Mouse (Mus musculus) liver, embryonic 15.5 days (tissue): ENCODE measurements around the gene Ptk7. TPM values are rescaled to one million over a fixed set of nuclear protein-coding genes. Genes with fewer than 3 reads are reported as not detected.
A peak's percentile ranks its signal among the peaks of the same experiment; 100 is the strongest.
"Not testable (repeated sequence)": the region's sequence is repeated elsewhere in the genome, so short reads cannot be mapped to it uniquely, and the experiment has no call there.

Source experiments
- ATAC-seq: fragments of 200-750 bp; cut with Nextera tagmentation; 2 replicates; pipeline ENCODE4 v1.8.0; 2017; ENCODE audit warnings: moderate number of reproducible peaks, mild to moderate bottlenecking, moderate library complexity; ENCODE audit not compliant: insufficient read depth
- H3K27ac ChIP-seq: fragments of 300-500 bp; sonication (generic); replicated peaks from 2 replicates; pipeline ENCODE4 v1.5.1; 2015; ENCODE audit warnings: mild to moderate bottlenecking, inconsistent platforms
- H3K27me3 ChIP-seq: fragments of 300-500 bp; sonication (generic); 2 replicates; pipeline ENCODE4 v1.6.1; 2015; ENCODE audit warnings: mild to moderate bottlenecking, inconsistent platforms
- H3K36me3 ChIP-seq: fragments of 300-500 bp; sonication (generic); replicated peaks from 2 replicates; pipeline ENCODE4 v1.6.1; 2015; ENCODE audit warnings: moderate library complexity, mild to moderate bottlenecking, inconsistent platforms
- H3K4me1 ChIP-seq: fragments of 300-500 bp; sonication (generic); replicated peaks from 2 replicates; pipeline ENCODE4 v1.6.1; 2015; ENCODE audit warnings: inconsistent platforms
- H3K4me2 ChIP-seq: fragments of 300-500 bp; sonication (generic); 2 replicates; pipeline ENCODE4 v1.6.1; 2015; ENCODE audit warnings: moderate library complexity, mild to moderate bottlenecking, inconsistent platforms
- H3K4me3 ChIP-seq: fragments of 300-500 bp; sonication (generic); replicated peaks from 2 replicates; pipeline ENCODE4 v1.5.1; 2015; ENCODE audit warnings: mild to moderate bottlenecking, inconsistent platforms
- H3K9ac ChIP-seq: fragments of 300-500 bp; sonication (generic); 2 replicates; pipeline ENCODE4 v1.6.1; 2015; ENCODE audit warnings: moderate library complexity, mild to moderate bottlenecking, inconsistent platforms
- H3K9me3 ChIP-seq: fragments of 300-500 bp; sonication (generic); replicated peaks from 2 replicates; pipeline ENCODE4 v1.6.1; 2016; ENCODE audit warnings: inconsistent platforms
- WGBS: fragments of 180-500 bp; shearing (Covaris S2); methylation state at CpG from one replicate; pipeline ENCODE4 v1.1.7; 2015; ENCODE audit warnings: mixed read lengths; ENCODE audit not compliant: insufficient replicate concordance; 5-methylcytosine and 5-hydroxymethylcytosine counted together
- polyA plus RNA-seq: library from polyadenylated mRNA; unstranded; fragments of >200 nt; fragmentation: Nextera tagmentation; extraction: Ambion mirVana; gene quantifications from 2 replicates; pipeline ENCODE4 v1.2.1, GENCODE M21; 2015

The Ptk7 gene
- polyA plus RNA-seq, 1 experiment from 2014 or later: 7.8 TPM

DNA sequence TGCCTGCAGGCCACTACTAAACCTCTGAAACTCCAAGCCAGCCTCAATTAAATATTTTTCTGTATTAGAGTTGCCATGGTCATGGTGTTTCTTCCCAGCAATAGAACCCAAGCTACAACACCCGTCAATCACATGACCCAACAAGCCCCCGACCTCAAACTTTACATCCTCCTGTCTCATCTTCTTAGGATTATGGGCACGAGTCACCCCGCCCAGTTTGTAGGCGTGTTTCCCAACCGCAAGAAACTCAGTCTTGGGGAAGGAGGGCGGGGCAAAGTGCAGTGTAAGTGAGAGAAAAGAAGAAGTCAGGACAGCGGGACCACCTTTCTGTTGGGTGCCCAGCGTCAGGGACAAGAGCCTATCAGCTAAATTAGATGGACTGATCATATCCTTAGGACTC, 41.1 kb downstream of the Ptk7 start:
- Histone ChIP-seq H3K36me3 (no peaks in the 10 kb centered on the region), H3K4me3 (no peak overlapping the region), H3K27ac (no peak overlapping the region), H3K27me3 (no peaks in the 10 kb centered on the region), H3K4me2 (no peak overlapping the region), H3K9me3 (no peaks in the 10 kb centered on the region), H3K9ac (no peak overlapping the region), H3K4me1 (peaks cover 24% of the 10 kb centered on the region)
- WGBS: 19% methylated on average over 9 of the region's 9 CpGs
- ATAC-seq: no peak

DNA sequence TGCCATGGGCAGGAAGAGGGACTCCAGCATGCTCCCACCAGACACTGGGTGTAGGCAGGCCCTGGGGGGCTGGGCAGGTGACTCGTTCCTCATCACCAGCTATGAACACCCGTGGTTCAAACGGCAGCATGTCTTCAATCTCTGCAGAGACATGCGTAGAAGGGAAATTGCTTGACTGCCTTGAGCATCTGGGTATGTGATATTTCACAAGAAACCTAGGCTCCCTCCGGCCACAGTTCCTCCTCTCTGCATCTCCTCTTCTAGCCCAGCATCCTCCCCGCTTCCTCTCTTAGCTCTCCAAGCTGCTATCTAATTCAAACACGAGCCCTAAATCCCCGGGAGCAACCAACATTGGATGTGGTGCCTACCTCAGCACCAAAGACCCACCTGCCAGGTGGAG, 43.0 kb downstream of the Ptk7 start:
- Histone ChIP-seq H3K36me3 (no peaks in the 10 kb centered on the region), H3K9me3 (no peaks in the 10 kb centered on the region), H3K4me3 (no peak overlapping the region), H3K27me3 (no peaks in the 10 kb centered on the region), H3K27ac (no peak overlapping the region), H3K4me2 (no peak overlapping the region), H3K4me1 (peaks cover 21% of the 10 kb centered on the region), H3K9ac (no peak overlapping the region)
- no peak for ATAC-seq
- 65% methylated on average over 8 of the region's 8 CpGs for WGBS

DNA sequence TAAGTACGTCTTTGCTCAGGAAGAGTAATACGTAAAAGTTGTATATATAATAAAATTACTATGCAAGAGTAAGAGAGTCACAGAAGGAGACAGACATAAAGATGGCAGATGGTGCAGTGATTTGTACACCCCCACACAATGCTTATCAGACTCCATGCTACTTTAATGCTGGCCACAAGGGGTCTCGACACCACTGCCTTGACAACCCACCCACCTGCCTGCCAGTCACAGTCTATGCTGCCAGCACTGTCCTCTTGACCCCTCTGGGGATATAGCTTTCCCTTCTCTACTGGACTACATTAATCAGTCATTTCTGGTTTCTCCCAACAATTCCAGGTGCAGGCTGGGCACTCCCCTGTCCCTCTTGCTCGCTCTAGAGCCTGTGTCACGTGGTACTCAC, 50.7 kb downstream of the Ptk7 start:
- Histone ChIP-seq H3K27ac (no peak overlapping the region), H3K4me3 (no peak overlapping the region), H3K27me3 (no peaks in the 10 kb centered on the region), H3K4me1 (no peaks in the 10 kb centered on the region), H3K36me3 (peaks cover 19% of the 10 kb centered on the region), H3K4me2 (no peak overlapping the region), H3K9ac (no peak overlapping the region), H3K9me3 (no peaks in the 10 kb centered on the region)
- WGBS: 63% methylated on average over 5 of the region's 5 CpGs
- ATAC-seq: no peak

DNA sequence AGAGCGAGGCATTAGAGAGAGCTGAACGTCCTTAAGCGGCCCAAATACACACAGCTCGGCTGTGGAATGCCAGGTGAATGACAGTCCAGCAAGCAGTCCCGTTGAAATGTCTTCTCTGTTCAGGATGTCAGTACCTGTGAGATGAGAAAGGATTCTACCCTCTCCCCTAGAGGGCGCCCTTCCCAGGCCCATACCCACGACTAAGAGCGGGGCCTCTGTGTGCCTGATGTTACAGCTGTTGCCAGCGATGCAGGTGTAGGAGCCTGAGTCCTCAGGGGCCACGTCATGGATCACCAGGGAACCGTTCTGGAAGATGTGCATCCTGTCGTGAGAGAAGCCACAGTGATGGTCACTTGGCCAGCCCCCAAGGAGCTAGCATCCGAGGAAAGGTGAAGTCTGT, 53.2 kb downstream of the Ptk7 start:
- Histone ChIP-seq H3K4me2 (no peak overlapping the region), H3K27ac (no peak overlapping the region), H3K36me3 (peaks cover 23% of the 10 kb centered on the region), H3K9ac (no peak overlapping the region), H3K9me3 (no peaks in the 10 kb centered on the region), H3K4me3 (no peak overlapping the region), H3K4me1 (no peaks in the 10 kb centered on the region), H3K27me3 (no peaks in the 10 kb centered on the region)
- WGBS: 64% methylated on average over 13 of the region's 13 CpGs
- ATAC-seq: no peak

DNA sequence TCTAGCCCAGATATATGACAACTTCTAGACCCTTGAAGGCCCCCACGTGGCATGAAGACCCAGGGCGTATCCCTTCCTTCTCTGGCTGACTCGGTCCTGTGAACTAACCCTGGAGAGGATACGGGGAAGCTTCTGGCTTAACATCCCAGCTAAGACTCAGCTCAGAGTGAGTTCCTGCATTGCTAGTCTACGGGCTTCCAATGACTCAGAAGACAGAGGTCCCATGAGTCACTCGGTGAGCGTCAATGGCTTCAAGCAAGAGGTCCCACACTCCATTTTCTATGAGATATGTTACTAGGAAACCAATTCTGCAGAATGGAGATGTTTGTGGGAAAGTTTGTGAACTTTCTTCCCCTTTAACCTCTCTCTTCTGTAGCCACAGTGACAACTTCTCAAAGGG, 54.8 kb downstream of the Ptk7 start:
- no peak overlapping the region for H3K4me2 ChIP-seq
- no peaks in the 10 kb centered on the region for H3K9me3 ChIP-seq
- no peak for ATAC-seq
- no peak overlapping the region for H3K27ac ChIP-seq
- H3K27me3 ChIP-seq: no peaks in the 10 kb centered on the region
- WGBS: 79% methylated on average over 7 of the region's 7 CpGs
- no peak overlapping the region for H3K9ac ChIP-seq
- no peak overlapping the region for H3K4me3 ChIP-seq
- no peaks in the 10 kb centered on the region for H3K4me1 ChIP-seq
- H3K36me3 ChIP-seq: peaks cover 13% of the 10 kb centered on the region; the same call in 1 of the 2 replicates

DNA sequence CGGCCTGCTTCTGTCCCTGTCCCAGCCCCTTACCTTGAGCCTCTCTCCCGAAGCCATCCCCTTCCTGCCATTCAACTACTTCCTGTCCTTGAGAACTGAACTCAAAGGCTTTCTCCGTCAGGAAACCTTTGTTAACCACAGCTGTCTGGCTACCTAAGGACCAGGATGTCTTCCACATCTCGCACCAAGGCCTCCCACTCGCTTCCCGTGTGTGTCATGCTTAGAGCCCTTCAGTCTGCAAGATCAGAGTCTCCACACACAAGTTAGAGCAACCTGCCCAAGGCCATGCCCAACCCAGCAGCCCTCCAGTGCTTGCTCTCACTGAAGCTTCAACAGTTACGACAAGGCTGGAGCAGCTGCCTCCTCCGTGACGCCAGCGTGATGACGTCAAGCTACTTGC, 58.3 kb downstream of the Ptk7 start:
- Histone ChIP-seq H3K36me3 (peaks cover 16% of the 10 kb centered on the region; the same call in 1 of the 2 replicates), H3K27ac (no peak overlapping the region), H3K4me3 (no peak overlapping the region), H3K27me3 (no peaks in the 10 kb centered on the region), H3K9me3 (no peaks in the 10 kb centered on the region), H3K9ac (no peak overlapping the region), H3K4me2 (no peak overlapping the region), H3K4me1 (no peaks in the 10 kb centered on the region)
- no peak for ATAC-seq
- 65% methylated on average over 11 of the region's 11 CpGs for WGBS

DNA sequence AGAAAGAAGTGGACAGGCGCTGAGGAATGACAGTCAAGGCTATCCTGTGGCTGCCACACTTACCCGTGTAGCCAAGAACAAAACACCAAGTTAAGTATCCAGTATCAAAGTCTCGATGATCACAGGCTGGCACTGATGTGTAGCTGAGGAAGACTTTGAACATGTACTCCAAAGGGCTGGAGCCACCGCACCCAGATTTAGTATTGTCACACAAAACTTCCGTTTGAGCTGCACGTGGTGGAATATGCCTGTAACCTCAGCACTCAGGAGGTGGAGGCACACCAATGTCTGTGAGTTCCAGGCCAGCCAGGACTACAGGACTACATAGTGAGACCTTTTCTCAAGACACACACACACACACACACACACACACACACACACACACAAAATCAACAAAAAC, 70.2 kb downstream of the Ptk7 start:
- H3K4me3 ChIP-seq: no peak overlapping the region
- WGBS: 72% methylated on average over 6 of the region's 6 CpGs

DNA sequence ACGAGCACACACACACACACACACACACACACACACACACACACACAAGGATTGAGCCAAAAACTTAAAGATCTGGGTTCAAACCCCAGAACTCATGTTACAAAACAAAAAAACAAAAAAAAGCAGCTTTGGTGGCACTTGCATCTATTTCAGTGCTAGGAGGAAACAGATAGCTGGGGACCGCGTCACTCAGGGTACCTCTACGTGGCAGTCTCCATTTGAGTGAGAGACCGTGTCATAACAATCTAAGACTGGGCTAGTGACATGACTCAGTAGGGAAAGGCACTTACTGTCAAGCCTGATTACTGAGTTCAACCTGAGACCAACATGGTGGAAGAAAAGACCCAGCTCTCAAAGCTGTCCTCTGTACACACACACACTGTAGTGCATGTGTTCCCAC, 71.2 kb downstream of the Ptk7 start:
- peaks cover 39% of the 10 kb centered on the region for H3K4me1 ChIP-seq
- ATAC-seq: no peak
- no peaks in the 10 kb centered on the region; the same call in 1 of the 2 replicates for H3K27me3 ChIP-seq
- no peak overlapping the region for H3K4me2 ChIP-seq
- H3K9ac ChIP-seq: no peak overlapping the region
- whole genome bisulfite sequencing: 49% methylated on average over 5 of the region's 5 CpGs
- no peaks in the 10 kb centered on the region for H3K36me3 ChIP-seq
- no peaks in the 10 kb centered on the region for H3K9me3 ChIP-seq
- no peak overlapping the region for H3K27ac ChIP-seq
- no peak overlapping the region for H3K4me3 ChIP-seq

More for the DNA sequence above, 70.2 kb downstream of the Ptk7 start:
- ATAC-seq: no peak
- no peak overlapping the region for H3K27ac ChIP-seq
- no peak overlapping the region for H3K4me2 ChIP-seq
- no peaks in the 10 kb centered on the region; the same call in 1 of the 2 replicates for H3K27me3 ChIP-seq
- H3K4me1 ChIP-seq: peaks cover 29% of the 10 kb centered on the region
- H3K9me3 ChIP-seq: no peaks in the 10 kb centered on the region
- no peak overlapping the region for H3K9ac ChIP-seq
- no peaks in the 10 kb centered on the region; the same call in 1 of the 2 replicates for H3K36me3 ChIP-seq

DNA sequence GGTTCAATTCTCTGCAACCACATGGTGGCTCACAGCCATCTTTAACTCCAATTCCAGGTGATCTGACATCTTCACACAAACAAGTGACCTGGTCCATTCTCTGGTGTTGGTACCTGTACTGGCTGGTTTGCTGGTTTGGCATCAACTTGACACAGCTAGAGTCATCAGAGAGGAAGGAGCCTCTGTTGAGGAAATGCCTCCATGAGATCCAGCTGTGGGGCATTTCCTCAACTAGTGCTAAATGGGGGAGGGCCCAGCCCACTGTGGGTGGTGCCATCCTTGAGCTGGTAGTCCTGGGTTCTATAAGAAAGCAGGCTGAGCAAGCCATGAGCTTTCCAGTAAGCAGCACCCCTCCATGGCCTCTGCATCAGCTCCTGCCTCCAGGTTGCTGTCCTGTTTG, 72.0 kb downstream of the Ptk7 start:
- peaks cover 46% of the 10 kb centered on the region for H3K4me1 ChIP-seq
- H3K9ac ChIP-seq, H3K27me3 ChIP-seq, H3K36me3 ChIP-seq, H3K4me3 ChIP-seq, H3K27ac ChIP-seq, ATAC-seq, H3K9me3 ChIP-seq: not testable (repeated sequence)
- peak overlapping the region; percentile 98; the same call in 1 of the 2 replicates for H3K4me2 ChIP-seq

DNA sequence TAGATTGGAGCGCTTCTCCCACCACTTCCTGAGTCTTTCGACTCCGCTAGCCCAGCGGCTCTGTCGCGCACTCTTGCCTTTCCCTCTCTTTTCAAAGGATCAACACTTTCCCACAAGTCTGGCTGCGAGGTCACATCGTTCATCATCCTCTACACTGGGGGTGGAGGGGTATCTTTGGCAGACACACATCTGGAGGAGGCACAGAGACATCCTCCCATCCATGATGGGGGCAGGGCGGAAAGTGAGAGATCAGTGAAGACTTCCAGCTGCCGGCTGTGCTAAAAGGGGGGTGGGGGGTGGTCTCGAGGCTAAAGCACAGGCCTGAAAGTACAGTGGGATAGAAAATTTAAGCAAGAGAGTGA, 72.7 kb downstream of the Ptk7 start:
- Histone ChIP-seq H3K27me3 (no peaks in the 10 kb centered on the region; the same call in 1 of the 2 replicates), H3K9ac (peak overlapping the region; percentile 87), H3K36me3 (peaks cover 9% of the 10 kb centered on the region), H3K4me2 (peak overlapping the region; percentile 98), H3K4me3 (peak overlapping the region; percentile 92), H3K4me1 (peaks cover 46% of the 10 kb centered on the region), H3K9me3 (no peaks in the 10 kb centered on the region), H3K27ac (peak overlapping the region; percentile 78)
- under 1% methylated on average over 11 of the region's 11 CpGs for WGBS
- peak; percentile 1; the same call in 1 of the 2 replicates for ATAC-seq

DNA sequence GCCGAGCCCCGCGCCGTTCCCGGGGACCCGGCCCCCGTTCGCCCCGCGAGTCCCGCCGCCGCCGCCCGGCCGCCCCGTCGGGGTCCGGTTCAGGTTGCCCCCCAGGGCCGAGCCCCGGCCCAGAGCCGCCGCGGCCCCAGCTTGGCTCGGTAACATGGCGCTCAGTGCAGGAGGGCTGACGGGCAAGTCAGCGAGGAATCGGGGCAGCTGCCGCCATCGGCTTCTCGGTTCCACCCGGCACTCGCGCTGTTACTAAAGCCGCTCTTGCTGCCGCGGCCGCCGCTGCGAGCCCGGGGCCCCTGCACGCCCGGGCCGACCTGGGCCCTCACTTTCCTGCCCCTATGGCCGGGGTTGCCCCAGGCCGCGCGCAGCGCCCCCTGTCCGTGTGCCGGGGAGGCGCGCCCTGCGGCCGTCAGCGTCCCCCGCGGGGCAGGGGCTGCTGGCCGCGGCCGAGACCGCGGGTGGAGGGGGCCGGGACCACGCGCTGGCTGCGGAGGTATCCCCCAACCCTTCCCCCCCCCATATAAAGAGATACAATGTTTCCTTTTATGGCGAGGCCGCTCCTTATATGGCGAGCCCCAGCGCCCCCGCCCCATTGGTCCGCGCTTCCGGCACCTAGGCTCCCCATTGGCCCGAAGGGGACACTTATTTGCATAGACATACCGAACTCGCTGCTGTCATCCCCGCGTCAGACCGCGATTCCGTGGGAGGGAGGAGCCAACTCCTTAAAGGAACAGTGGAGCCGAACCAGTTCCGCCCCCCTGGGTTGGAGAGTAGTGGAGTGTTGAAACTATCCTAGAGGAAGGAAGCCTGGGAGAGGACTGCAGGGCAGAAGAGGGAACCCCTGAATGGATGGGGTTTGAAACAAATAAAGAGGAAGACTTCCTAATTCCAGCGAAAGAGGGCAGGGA, 73.4 kb downstream of the Ptk7 start, which contains the start of gene Srf:
TSS of gene Srf (minus strand) at position 503 of the 911 bp plus-strand sequence.
- Histone ChIP-seq H3K9ac (peak within 1 kb of the TSS; percentile 87), H3K4me2 (peak within 1 kb of the TSS; percentile 98), H3K27me3 (no peaks in the 10 kb centered on the region; the same call in 1 of the 2 replicates), H3K36me3 (peaks cover 15% of the 10 kb centered on the region), H3K9me3 (no peaks in the 10 kb centered on the region), H3K4me1 (peaks cover 46% of the 10 kb centered on the region), H3K4me3 (peak within 1 kb of the TSS; percentile 92), H3K27ac (peak within 1 kb of the TSS; percentile 81)
- peak; percentile 95 for ATAC-seq
- WGBS: under 1% methylated on average over 75 of the region's 87 CpGs
